Mouse (Mus musculus): ENCODE measurements around the gene Nudcd3.

Nudcd3 gene

DNA sequence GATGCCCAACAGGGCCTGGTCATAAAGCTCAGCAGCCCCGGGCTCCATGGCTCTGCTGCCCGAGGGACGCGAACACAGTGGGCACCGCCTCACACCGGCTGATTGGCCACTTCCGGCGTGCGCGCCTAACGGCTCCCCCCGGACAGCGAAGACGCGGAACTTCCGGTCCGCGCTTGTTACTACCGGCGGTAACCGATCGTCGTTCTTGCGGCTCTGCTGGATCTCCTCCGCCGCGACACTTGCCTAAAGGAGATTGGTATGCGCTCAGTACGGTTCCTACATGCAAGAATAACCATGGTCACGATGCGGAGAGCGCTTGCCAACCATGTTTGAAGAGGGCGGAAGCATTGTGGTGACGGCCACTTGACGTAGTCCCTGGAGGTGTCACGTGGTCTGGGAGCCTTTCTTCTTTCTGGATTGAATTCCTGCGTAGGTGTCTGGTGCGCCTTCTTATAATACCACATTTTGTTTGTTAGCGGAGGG is at the start of gene Nudcd3:
Gene Nudcd3 (minus strand): TSS at position 329 of the 483 bp plus-strand sequence.
- peak; percentile 85 to 88 for DNase-seq (ENCODE audit: low spot score in 2 of 2)

DNA sequence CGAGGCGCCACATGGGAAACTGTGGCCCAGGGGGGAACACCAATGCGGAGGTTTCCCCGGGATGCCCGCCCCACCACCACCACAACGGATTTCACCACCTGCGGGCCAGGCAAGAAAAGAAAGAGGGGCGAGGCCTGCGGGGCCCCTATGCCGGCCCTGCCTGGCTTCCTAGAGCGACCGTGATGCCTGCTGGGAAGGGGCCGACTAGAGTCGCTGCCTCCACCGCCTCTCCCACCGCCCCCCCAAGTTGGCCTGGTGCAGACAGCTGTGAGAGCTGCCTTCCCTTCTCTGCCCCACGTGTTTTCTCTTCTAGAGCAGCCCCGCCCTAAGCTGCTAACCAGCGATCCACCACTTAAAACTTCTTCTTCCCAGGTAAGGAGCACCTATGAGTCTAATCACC is 44.5 kb upstream of the Nudcd3 start:
- DNase-seq (ENCODE audit: low spot score in 2 of 2), result no peak

DNA sequence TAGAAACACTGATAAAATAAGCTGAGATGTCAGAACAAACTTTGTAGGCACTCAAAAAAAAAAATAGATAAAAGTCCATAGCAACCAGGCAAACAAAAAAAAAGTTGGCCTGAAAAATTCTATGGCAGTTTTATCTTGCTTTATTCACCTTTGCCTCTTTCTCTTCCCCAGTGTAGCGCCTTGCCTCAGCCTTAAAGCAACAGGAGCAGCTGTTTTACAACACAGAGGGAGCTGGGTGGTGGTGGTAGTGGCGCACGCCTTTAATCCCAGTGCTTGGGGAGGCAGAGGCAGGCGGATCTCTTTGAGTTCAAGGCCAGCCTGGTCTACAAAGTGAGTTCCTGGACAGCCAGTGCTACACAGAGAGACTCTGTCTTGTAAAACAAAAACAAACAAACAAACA is 32.8 kb upstream of the Nudcd3 start:
- DNase-seq (ENCODE audit: low spot score in 2 of 2), result no peak

DNA sequence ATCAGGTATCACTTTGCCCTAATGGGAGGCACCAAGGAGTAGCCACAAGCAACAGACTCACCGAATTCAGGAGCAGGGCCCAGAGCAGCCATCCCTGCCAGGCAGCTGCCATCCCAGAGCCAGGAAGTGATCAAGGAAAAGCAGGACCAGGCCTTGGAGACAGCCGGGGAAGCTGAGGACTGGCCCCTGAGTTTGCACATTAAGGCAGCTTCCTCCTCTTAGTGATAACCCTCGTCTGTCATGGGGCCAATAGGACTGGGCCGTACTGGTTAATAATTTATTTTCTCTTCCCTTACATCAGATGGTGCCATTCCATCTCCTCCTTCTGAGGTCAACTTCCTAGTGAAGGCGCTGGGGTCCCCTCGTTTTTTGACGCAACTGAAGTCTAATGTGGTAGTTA is 29.8 kb upstream of the Nudcd3 start, which contains the start of gene Npc1l1:
Gene Npc1l1 (minus strand): TSS at position 132 of the 400 bp plus-strand sequence.
- no peak for DNase-seq (ENCODE audit: low spot score in 2 of 2)

DNA sequence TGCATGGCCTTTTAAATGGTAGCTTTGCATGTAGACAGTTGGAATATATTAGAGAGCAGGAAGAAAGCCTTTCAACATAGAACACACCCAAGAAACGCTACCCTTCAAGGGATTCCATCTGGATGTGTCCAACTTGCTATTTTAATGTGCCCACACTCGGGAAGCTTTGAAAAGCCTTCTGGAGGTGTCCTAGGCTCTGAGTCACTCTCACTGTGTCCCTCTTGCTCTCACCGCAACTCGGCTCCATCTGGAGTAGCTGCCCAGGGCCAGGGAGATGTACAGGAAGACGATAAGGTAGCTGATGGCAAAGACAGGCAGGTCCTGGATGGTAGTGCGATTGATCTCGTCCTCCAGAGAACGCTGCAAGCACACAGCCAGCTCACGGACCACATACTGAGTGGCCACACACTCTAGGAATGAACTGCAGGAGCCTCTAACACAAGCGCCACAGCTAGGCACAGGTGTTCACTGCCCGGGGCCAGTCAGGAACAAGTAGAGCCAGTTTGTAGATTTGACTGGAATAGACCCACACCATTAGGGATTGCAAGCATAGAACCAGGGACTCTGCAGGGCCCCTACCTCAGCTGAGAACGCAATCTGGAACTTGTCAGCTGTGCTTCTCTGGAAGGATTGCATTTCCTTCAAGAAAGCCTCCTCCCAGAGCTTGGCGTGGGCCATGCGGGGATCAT is 24.5 kb upstream of the Nudcd3 start:
- peak; percentile 32 to 34 for DNase-seq (ENCODE audit: low spot score in 2 of 2)

DNA sequence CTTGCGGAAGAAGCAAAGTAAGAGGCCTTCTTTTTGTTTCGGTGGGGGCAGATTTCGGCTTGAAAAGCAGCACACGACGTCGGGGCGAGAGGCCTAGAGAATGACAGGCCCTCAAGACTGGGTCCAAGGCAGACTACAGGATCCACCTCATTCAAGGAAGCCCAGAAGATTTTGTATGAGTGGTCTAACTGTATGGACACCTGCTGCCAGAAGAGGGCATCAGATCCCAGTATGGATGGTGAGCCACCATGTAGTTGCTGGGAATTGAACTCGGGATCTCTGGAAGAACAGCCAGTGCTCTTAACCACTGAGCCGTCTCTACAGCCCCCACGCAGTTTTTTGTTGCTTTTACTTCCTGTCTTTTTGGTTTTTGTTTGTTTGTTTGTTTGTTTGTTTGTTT is 22.0 kb upstream of the Nudcd3 start:
- no peak for DNase-seq (ENCODE audit: low spot score in 2 of 2)

DNA sequence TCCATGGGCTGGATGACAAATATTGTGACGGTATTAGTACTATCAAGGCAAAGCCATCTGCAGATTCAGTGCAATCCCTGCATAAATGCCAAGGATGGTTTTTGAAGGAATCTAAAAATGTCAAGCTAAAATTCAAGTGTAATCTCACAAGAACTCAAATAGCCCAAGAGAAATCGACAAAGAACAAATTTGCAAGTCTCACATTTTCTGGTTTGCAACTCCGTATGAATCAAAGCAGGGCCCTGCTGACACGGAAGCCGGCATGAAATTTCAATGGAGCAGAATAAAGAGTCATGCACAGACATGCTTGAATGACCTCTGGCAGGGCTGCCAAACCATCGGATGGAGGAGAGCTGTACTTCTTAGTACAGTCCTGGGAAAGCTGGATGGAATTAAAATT is 19.8 kb upstream of the Nudcd3 start:
- DNase-seq (ENCODE audit: low spot score in 2 of 2), result no peak

DNA sequence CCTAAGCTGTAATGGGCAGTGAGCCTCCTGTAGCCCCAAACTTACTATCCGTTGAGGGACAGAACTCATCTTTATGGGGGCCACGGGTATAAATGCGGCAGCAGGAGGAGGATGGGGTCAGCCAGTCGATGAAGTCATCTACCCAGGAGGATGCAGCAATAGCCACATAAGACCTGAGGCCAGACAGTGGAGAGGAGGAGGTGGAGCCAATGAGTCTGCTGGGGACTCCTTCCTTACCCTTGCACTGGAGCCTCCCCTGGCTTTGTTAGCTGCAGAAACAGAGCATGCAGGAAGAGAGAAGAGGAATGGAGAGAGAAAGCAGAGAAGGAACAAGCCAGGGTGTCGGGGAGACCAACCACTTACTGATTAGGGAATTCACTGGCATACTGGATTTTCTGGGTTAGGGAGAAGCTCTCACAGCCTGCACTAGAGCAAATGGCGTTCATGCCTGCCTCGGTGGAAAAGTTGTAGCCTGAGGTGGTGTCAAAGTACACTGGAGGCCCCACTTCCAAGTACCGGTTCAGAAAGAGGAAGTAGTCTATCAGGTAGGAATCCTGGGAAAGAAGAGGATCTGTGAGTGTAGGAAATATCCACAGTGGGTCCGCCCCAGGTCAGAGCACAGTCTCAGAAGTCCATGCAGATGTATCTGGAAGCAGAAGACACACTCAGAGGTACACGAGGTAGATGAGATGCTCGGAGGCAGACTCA is 18.1 kb upstream of the Nudcd3 start:
- no peak for DNase-seq (ENCODE audit: low spot score in 2 of 2)

DNA sequence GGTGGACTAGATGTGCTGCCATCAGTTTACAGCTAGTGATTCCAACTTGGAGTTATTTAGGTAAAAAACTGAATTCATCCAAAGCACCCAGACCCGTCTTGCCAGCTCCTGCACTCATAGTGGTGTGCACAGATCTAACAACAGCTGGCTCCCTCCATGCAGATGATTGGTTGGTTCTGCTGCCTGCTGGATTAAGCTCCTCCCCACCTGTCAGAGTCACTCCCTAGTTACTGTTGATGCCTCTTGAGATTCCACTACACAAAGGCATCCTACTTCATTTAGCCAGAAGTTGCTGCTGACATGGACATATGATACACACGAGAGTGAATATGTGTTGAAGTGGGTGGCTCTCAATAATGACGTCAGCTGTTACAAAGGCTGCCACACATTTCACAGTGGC is 16.6 kb upstream of the Nudcd3 start:
- DNase-seq (ENCODE audit: low spot score in 2 of 2), result no peak

DNA sequence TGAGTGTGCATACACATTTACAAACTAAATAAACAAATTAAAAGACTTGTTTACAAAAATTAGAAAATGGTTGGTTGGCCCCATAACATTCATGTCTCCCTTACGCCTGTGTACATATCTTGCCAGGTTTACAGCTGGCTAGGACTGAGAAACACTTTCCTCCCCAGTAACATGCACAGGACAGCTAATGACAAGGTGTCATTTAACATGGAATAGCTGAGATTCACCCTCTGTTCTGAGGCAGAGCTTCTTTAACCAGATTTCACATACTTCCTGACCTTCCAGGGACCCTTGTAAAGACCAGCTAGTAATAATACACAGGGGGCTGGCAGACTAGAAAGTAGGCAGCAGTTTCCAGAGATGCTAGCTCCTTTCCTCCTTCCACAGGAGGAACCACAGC is 7.9 kb upstream of the Nudcd3 start:
- DNase-seq (ENCODE audit: low spot score in 2 of 2), result no peak

DNA sequence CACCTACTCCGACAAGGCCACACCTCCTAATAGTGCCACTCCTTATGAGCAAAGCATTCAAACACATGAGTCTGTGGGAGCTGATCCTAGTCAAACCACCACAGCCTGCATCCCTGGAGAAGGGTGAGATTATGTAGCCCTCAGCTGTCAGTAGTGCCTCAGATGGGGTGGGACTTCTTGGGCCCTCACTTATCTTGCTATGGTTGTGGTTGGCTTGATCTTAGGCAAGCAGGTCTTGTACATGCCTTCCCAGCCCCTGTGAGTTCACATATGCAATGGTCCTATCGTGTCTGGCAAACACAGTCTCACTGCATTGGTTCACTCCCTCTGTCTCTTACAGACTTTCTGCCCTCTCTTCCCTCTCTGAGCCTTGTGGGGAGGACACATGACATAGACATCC is 6.9 kb upstream of the Nudcd3 start:
- no peak for DNase-seq (ENCODE audit: low spot score in 2 of 2)

DNA sequence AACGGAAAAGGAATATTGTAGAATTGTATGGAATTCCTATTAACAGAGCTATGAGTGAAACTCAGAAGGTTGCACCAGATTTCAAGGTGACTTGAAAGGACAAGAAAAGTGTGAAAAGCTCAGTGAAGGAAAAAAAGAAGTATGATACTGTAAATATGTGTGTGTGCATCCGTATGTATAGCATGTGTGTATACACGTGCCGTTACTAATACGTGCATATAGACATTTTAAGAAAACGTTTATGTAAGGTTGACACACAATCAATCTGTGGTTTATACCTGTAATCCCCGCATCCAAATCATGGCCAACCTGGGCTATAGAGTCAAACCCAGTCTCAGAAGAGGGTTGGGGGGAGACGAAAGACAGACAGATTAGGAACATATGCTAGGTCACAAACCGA is 355 bp upstream of the Nudcd3 start:
- no peak for DNase-seq (ENCODE audit: low spot score in 2 of 2)

DNA sequence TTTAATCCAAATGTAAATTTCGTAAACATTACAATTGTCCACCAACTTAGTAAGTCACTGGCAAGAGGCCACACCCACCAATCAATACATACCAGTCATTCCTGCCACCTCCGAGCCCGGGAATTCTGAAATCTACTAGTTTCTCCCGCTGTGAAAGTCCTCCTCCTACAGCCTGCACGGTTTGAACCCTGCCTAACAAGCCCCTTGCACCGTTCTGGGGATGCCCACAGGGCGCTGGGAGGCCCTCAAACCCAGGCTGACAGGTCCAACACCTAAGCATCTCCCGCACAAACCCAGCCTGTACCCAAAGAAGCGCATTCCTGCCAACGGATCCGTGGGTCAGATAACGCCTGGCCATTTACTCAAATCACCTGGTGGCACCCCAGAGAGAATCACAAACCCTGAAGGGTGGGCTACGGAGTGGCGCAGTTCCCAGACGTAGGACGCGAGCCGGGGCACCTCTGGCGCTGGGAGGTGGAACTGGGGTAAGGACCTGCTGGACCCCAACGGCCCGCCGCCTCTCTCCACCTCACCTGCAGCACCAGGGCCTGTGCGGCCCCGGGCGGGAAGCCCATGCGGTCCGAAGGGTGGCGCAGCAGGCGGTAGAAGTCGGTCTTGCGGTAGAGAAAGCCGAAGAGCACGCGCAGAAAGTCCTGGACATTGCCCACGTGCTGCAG is 667 bp downstream of the Nudcd3 start, which contains the start of gene A730071L15Rik:
Gene A730071L15Rik (plus strand): TSS at position 620 of the 677 bp plus-strand sequence.
- no peak for DNase-seq (ENCODE audit: low spot score in 2 of 2)

DNA sequence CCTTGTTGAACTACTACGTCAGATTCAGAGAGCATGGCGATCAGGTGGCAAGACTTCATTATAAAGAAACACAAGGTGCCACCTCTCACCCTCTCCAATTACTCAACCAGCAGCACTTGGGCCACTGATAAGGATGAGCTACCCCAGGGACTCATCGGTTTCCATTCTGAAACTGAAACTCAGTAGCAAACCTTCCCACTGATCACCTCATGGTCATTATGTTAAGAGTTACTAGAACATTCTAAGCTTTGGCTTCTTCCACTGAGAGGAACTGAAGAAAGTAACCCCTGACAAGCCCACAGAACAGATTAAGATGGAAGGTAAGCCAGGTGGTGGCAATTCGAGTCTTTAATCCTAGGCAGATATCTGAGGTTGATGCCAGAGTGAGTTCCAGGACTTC is 1.8 kb downstream of the Nudcd3 start:
- DNase-seq (ENCODE audit: low spot score in 2 of 2), result no peak

DNA sequence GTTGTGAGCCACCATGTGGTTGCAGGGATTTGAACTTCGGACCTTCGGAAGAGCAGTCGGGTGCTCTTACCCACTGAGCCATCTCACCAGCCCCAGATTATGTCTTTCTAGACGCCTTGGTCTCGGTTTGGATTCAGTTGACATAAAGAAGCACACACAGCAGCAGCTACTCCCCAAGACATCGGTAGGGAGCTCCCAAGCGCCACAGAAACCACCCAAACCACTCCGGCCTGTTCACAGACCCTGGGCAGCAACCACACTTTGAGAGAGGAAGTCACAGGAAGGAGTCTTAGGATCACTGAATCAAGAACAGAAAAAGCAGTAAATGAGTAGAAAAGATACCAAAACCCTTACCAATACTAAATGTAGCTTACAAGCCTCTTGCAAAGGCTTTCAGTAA is 3.4 kb downstream of the Nudcd3 start:
- no peak for DNase-seq (ENCODE audit: low spot score in 2 of 2)

DNA sequence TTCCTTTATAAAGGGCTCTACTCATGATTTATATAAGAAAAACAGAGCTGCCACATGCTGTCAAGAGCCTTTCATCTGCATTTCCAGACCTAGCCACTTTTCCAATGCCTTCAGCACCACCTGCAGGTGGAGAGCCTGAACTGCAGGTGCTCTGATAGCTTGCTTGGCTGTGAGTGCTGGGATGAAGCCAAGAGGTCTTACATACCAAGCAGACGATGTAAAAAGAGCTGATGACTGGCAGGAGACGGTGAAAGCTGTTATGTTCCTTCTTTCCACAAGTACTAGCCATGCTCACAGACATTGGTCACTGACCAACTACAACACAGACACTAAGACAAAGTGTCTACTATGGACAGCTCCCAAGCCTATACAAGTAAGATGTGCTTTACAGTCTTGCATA is 12.3 kb downstream of the Nudcd3 start:
- DNase-seq (ENCODE audit: low spot score in 2 of 2), result peak; percentile 90 to 94

DNA sequence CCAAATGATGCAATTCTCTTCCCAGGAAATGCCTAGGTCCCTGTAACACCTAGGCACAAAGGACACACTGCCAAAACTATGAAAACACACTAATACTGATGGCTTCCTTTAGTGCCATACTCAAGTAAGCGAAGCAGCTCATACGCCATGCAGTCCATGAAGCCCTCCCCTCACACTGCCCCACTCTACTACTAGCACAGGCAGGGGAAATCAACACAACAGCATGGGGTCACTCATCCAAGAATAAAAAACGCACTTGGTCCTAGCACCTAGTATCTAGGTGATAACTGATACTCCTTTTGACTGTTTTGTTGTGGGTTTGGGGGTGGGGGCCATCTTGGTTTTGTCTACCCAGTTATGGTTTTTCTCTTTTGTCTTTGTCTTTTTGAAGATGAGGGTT is 12.8 kb downstream of the Nudcd3 start:
- no peak for DNase-seq (ENCODE audit: low spot score in 2 of 2)

DNA sequence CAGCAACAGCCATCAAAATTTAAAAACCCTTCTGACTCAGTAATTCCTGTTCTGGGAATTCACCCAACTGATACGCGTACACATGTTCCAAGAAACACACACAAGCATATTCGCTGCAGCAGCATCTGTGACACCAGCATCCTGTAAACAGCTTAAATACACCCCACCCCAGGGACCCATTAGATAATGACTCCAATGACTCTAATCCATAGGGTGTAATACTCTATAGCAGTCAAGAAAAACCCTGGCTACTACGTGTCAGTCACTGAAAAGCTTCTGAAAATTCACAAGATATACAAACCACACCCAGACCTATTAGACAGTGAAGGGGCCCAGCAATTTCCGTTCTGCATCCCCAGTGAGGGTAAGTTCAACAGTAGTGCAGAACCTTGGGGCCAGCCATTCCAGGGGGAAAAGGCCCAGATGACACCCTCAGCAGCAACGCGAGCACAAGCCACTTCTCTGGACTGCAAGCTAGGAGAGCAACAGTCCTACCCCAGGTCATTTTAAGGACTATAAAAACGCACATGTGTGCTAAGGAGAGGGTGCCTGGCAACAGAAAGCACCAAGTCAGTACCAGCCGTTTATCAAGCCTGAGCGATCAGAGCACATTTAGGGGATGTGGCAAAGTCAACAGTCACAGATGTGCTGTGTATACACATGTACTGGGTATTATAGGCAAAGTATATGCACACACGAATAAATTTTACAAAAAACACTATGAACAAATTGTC is 15.8 kb downstream of the Nudcd3 start:
- DNase-seq (ENCODE audit: low spot score in 2 of 2), result no peak

DNA sequence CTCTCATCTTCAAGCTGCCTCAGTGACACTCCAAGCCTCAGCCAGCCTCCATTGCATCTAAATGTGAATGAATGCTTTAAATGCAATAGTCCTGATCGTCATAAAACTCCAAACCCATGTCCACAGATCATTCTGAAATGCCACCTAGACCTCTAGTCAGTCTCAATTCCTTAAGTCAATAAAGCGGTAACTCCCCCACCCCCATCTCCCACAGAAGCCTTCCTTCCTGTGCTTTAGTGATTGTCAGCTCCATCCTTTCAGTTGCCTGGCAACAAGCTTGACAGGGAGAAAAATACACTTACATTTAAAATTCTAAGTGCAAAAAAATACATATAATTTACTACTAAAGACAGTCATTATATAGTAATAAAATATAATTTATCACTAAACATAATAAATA is 17.0 kb downstream of the Nudcd3 start:
- no peak for DNase-seq (ENCODE audit: low spot score in 2 of 2)

DNA sequence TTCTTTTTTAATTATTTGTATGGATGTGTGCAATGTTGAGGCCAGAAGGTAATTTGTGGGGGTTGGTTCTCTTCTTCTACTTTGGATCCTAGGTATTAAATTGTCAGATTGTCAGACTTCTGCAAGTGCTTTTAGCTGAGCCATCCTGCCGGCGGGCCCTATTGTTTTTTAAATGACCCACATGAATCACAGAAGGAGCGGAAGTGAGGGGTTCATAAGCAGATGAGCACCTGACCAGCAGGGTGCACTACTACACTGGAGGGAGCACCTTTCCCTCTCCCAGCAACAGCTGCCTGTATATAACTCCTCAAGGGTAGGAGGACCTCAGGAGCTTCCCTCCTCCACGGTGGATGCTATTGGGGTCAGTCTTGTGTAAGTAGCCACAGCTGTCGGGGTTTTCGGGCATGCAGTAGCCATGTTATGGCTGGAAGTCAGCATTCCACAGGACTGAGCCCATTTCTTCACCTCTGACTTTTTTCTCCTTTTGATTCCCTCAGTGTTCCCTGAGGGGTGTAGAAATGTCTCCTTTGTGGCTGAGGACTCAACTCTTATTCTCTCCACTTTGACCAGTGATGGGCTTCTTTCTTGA is 19.3 kb downstream of the Nudcd3 start:
- no peak for DNase-seq (ENCODE audit: low spot score in 2 of 2)

DNA sequence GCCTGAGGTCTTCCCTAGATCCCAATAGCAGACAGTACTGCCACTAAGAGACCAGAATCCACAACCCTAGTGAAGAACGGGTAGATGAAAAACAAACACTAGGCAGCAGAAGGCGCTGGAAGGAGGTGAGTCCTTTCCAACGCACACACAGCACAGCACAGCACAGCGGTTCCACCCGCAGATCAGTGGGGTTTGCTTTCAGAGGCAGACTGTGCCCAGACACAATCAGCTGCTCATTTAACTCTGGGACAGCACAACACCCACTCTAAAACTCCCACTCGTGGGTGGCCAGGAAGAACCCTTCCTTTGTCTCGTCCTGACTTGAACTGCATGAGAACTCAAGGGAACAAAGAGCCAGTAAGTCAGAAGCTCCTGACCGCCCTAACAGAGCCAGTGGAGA is 21.0 kb downstream of the Nudcd3 start:
- DNase-seq (ENCODE audit: low spot score in 2 of 2), result no peak
